Mouse (Mus musculus) C2C12 (cell line): Measurements from ENCODE around the gene Slc46a1.

ENCODE experiments used
- CTCF ChIP-seq: IDR thresholded peaks from one replicate; pipeline ENCODE4 v1.5.1; 2011; ENCODE audit not compliant: control insufficient read depth, insufficient read depth, insufficient read length
- FOSL1 ChIP-seq: IDR thresholded peaks from one replicate; pipeline ENCODE4 v1.8.0; 2011; ENCODE audit warnings: mild to moderate bottlenecking, low read length; ENCODE audit not compliant: poor library complexity, insufficient read depth, severe bottlenecking
- MAX ChIP-seq: IDR thresholded peaks from one replicate; pipeline ENCODE4 v1.6.1; 2011; ENCODE audit warnings: mild to moderate bottlenecking, control low read depth
- MYOD1 ChIP-seq: IDR thresholded peaks from one replicate; pipeline ENCODE4 v1.6.1; 2011; ENCODE audit warnings: low read depth; ENCODE audit not compliant: control insufficient read depth, insufficient read length
- MYOG ChIP-seq: IDR thresholded peaks from one replicate; pipeline ENCODE4 v1.6.1; 2011; ENCODE audit not compliant: control insufficient read depth, insufficient read length; ENCODE audit errors: extremely low read depth

- TF ChIP-seq CTCF (no peak), MYOG (no peak), MAX (no peak), MYOD1 (no peak), FOSL1 (no peak)
Observed at GRCm38 (mm10) chr11:78499543-78499942, 34.0 kb downstream of the Slc46a1 start.
